Mouse (Mus musculus) neural tube, embryonic 11.5 days (tissue): ENCODE data around the gene Lim2. TPM values are rescaled to one million over a fixed set of nuclear protein-coding genes. Genes with fewer than 3 reads are reported as not detected.

Source experiments
- microRNA-seq: library from miRNA; unstranded; fragments of <30 nt; microRNA quantifications from one replicate; pipeline ENCODE4, GENCODE M21; 2016
- polyA plus RNA-seq: library from polyadenylated mRNA; unstranded; fragments of >200 nt; fragmentation: Nextera tagmentation; extraction: Ambion mirVana; gene quantifications from 2 replicates; pipeline ENCODE4 v1.2.1, GENCODE M21; 2014

Lim2 gene
- polyA plus RNA-seq, 1 experiment from 2014 or later, result not detected

Small RNA genes lying within 50 kb of the gene (microRNA-seq; reads per million reads assigned to microRNA genes)
- gene Mir7051, result 1.6 reads per million

Other genes starting within 250 kb of the Lim2 start
- gene Zfp715, start 114.4 kb upstream of the Lim2 start, polyA plus RNA-seq, result 16.6 and 17.3 TPM in 2 replicates
- 0.13 and 0.53 TPM in 2 replicates for gene Siglecf, start 76.3 kb upstream of the Lim2 start, polyA plus RNA-seq
- gene Siglecg, start 19.5 kb upstream of the Lim2 start, polyA plus RNA-seq, result 0.08 and 0.19 TPM in 2 replicates
- not detected in 2 replicates for gene Nkg7, start 9.4 kb downstream of the Lim2 start, polyA plus RNA-seq
- not detected in 2 replicates for gene Cldnd2, start 13.1 kb downstream of the Lim2 start, polyA plus RNA-seq
- 207 and 224 TPM in 2 replicates for gene Etfb, start 16.4 kb downstream of the Lim2 start, polyA plus RNA-seq
- gene Gm45233, start 16.5 kb downstream of the Lim2 start, polyA plus RNA-seq, result not detected in 2 replicates
- gene Vsig10l, start 35.5 kb downstream of the Lim2 start, polyA plus RNA-seq, result 2.0 and 4.0 TPM in 2 replicates
- gene Iglon5, start 62.4 kb downstream of the Lim2 start, polyA plus RNA-seq, result 2.4 and 2.7 TPM in 2 replicates
- gene 4931406B18Rik, start 78.3 kb downstream of the Lim2 start, polyA plus RNA-seq, result not detected in 2 replicates
- 1.2 and 1.3 TPM in 2 replicates for gene Cd33, start 116.8 kb downstream of the Lim2 start, polyA plus RNA-seq
- 7.7 and 8.9 TPM in 2 replicates for gene Zfp658, start 134.6 kb downstream of the Lim2 start, polyA plus RNA-seq
- 18.4 and 19.3 TPM in 2 replicates for gene Zfp719, start 151.9 kb downstream of the Lim2 start, polyA plus RNA-seq
- 0.25 and 0.64 TPM in 2 replicates for gene Zfp819, start 179.5 kb downstream of the Lim2 start, polyA plus RNA-seq
- gene Ceacam18, start 207.0 kb downstream of the Lim2 start, polyA plus RNA-seq, result not detected in 2 replicates
- 0.34 TPM in 1 of 2 replicates, not detected in the other for gene Siglece, start 232.5 kb downstream of the Lim2 start, polyA plus RNA-seq
- 11.0 and 11.6 TPM in 2 replicates for gene Ctu1, start 244.3 kb downstream of the Lim2 start, polyA plus RNA-seq